Mouse (Mus musculus) heart, embryonic 14.5 days (tissue): ENCODE data around the gene Ccr4. TPM values are rescaled to one million over a fixed set of nuclear protein-coding genes. Genes with fewer than 3 reads are reported as not detected.

Source experiments
- ATAC-seq: fragments of 200-750 bp; cut with Nextera tagmentation; 2 replicates; pipeline ENCODE4 v1.8.0; 2017; ENCODE audit warnings: low read depth, moderate TSS enrichment; ENCODE audit not compliant: insufficient number of reproducible peaks, insufficient read depth, low FRiP score
- H3K27ac ChIP-seq, 2 experiments: fragments of 200-500 bp in 1 of 2; fragments of 300-500 bp in 1 of 2; sonication (generic) in 1 of 2; replicated peaks in 1 of 2; 2 replicates each; pipeline ENCODE4 v1.5.1; 2012 to 2014; ENCODE audit warnings: low read depth in 2 of 2, low read length in 2 of 2, control low read depth in 1 of 2, mild to moderate bottlenecking in 1 of 2, mixed read lengths in 1 of 2; ENCODE audit not compliant: control insufficient read depth in 1 of 2, insufficient read depth in 1 of 2
- H3K27me3 ChIP-seq: fragments of 300-500 bp; sonication (generic); 2 replicates; pipeline ENCODE4 v1.6.1; 2014; ENCODE audit warnings: mild to moderate bottlenecking, low read length, control low read depth; ENCODE audit not compliant: control insufficient read depth, insufficient read depth
- H3K36me3 ChIP-seq: fragments of 300-500 bp; sonication (generic); 2 replicates; pipeline ENCODE4 v1.6.1; 2014; ENCODE audit warnings: mild to moderate bottlenecking, control low read depth, low read length, mixed read lengths; ENCODE audit not compliant: control insufficient read depth, insufficient read depth
- H3K4me1 ChIP-seq, 2 experiments: fragments of 200-500 bp in 1 of 2; fragments of 300-500 bp in 1 of 2; sonication (generic) in 1 of 2; 2 replicates each; pipeline ENCODE4 v1.6.1; 2012 to 2014; ENCODE audit warnings: low read length in 2 of 2, control low read depth in 1 of 2, mixed read lengths in 1 of 2; ENCODE audit not compliant: control insufficient read depth in 2 of 2, insufficient read depth in 2 of 2
- H3K4me2 ChIP-seq: fragments of 300-500 bp; sonication (generic); 2 replicates; pipeline ENCODE4 v1.6.1; 2014; ENCODE audit warnings: mild to moderate bottlenecking, low read length
- H3K4me3 ChIP-seq, 2 experiments: fragments of 200-500 bp in 1 of 2; fragments of 300-500 bp in 1 of 2; sonication (generic) in 1 of 2; 2 replicates each; pipeline ENCODE4 v1.5.1; 2012 to 2014; ENCODE audit warnings: low read length in 2 of 2, mild to moderate bottlenecking in 2 of 2, control low read depth in 1 of 2, low read depth in 1 of 2, moderate library complexity in 1 of 2; ENCODE audit not compliant: control insufficient read depth in 1 of 2, insufficient read depth in 1 of 2
- H3K9ac ChIP-seq: fragments of 300-500 bp; sonication (generic); 2 replicates; pipeline ENCODE4 v1.6.1; 2014; ENCODE audit warnings: mild to moderate bottlenecking, low read length
- H3K9me3 ChIP-seq: fragments of 300-500 bp; sonication (generic); 2 replicates; pipeline ENCODE4 v1.6.1; 2016; ENCODE audit warnings: low read length, control low read depth; ENCODE audit not compliant: control insufficient read depth
- WGBS: fragments of 180-500 bp; shearing (Covaris S2); extraction: QIAGEN DNeasy Blood & Tissue Kit; methylation state at CpG from one replicate; pipeline ENCODE4 v1.1.7; 2014; 5-methylcytosine and 5-hydroxymethylcytosine counted together
- polyA plus RNA-seq: library from polyadenylated mRNA; unstranded; fragments of >200 nt; fragmentation: Nextera tagmentation; extraction: Ambion mirVana; gene quantifications from 2 replicates; pipeline ENCODE4 v1.2.1, GENCODE M21; 2014

Ccr4 gene
- polyA plus RNA-seq, 1 experiment from 2014 or later: not detected

- 0 out of 2 replicates have a peak, but pooled peaks cover 3% of the 10 kb centered on the region for H3K27me3 ChIP-seq
- no peaks in the 10 kb centered on the region for H3K36me3 ChIP-seq
- H3K4me1 ChIP-seq: no peaks in the 10 kb centered on the region; a peak in 1 of 4 replicates
- no peak overlapping the region for H3K27ac ChIP-seq
- H3K9me3 ChIP-seq: no peaks in the 10 kb centered on the region
- H3K4me2 ChIP-seq: no peak overlapping the region
- ATAC-seq: no peak
- 66% methylated on average over 7 of the region's 7 CpGs for WGBS
- H3K9ac ChIP-seq: no peak overlapping the region
- H3K4me3 ChIP-seq: no peak overlapping the region
These were observed 8.2 kb downstream of the Ccr4 start for GRCm38 (mm10) chr9:114496469-114496868.

DNA sequence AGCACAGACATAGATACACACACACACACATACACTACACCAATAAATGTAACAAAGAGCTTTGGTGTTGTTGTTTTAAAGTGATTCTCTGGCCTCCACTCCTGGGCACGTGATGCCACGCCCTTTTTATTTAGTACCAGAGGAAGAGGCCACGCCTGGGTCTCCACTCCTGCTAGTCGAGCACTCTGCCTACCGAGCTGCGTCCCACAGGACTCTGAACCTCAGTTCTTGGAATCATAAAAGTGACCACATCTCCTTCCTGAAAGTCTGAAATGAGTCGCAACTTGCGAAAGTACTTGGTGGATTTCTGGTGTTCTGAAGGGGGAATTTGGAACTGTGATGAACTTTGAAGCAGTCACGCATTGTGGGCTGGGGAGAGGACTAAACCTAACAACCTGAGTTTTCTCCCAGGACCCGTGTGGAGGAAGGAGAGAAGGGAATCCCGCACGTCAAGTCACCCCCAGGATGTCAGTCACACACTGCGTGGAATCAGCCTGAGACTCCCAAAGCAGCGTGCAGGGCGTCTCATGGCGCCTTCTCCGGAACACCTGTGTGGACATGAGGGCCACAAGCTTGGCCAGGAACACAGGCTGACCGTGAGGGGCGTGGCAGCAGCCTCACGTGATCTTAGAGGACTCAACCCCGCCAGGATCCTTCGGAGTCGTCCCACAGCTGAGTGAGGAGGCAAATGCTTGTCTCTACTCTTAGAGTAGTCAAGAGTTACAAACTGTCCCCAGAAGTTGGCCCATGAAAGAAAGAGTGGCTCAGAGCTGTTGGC, 17.0 kb downstream of the Ccr4 start:
- Histone ChIP-seq H3K27ac (no peak overlapping the region), H3K4me2 (no peak overlapping the region), H3K4me3 (no peak overlapping the region), H3K9ac (no peak overlapping the region), H3K27me3 (no peaks in the 10 kb centered on the region), H3K4me1 (no peaks in the 10 kb centered on the region), H3K9me3 (no peaks in the 10 kb centered on the region), H3K36me3 (no peaks in the 10 kb centered on the region)
- 77% methylated on average over 23 of the region's 23 CpGs for WGBS
- no peak for ATAC-seq

DNA sequence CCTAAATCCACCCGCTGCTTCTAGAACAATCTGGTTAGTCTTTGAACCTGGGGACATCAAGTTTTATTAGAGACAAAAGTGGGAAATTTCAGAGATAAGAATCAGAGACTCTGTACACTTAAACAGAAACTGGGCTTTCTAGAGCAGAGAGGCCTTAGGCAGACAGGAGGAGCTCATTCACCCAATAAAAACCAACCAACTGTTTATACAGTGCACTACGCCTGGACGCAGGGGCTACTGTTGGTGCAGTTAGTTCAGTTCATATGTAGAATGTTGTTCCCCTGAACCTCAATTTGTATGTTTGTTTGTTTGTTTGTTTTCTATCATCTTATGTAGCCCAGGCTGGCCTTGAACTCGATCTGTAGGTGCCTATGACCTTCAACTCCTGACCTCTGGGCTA, 17.9 kb downstream of the Ccr4 start:
- H3K27ac ChIP-seq: no peak overlapping the region

DNA sequence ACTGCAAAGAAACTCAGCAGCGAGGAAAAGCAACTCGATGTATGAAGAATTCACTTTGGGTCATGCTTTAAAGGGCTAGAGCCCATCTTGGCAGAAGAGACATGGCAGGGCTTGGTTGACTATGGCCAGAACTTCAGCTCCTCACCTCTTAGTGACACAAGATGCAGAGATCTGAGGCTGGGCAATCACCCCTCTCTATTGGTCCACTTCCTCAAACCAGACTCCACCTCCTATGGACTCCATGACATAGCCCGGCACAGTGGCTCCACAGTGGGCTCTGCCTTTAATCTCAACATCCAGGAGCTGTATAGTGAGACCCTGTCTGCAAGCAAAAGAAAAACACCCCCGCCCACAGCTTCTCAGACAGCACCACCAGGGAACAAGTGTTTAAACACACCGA, 19.9 kb downstream of the Ccr4 start:
- H3K4me2 ChIP-seq: no peak overlapping the region
- no peaks in the 10 kb centered on the region for H3K27me3 ChIP-seq
- H3K27ac ChIP-seq: no peak overlapping the region
- no peak overlapping the region for H3K4me3 ChIP-seq
- H3K36me3 ChIP-seq: no peaks in the 10 kb centered on the region
- H3K4me1 ChIP-seq: no peaks in the 10 kb centered on the region
- no peaks in the 10 kb centered on the region for H3K9me3 ChIP-seq
- no peak overlapping the region for H3K9ac ChIP-seq
- WGBS: 72% methylated on average over 5 of the region's 5 CpGs
- ATAC-seq: 0 out of 2 replicates have a peak, but pooled peaks have one; percentile 35

More for the DNA sequence above, 17.9 kb downstream of the Ccr4 start:
- Histone ChIP-seq H3K4me1 (no peaks in the 10 kb centered on the region), H3K4me2 (no peak overlapping the region), H3K27me3 (no peaks in the 10 kb centered on the region), H3K9ac (no peak overlapping the region), H3K9me3 (no peaks in the 10 kb centered on the region), H3K4me3 (no peak overlapping the region), H3K36me3 (no peaks in the 10 kb centered on the region)
- no peak for ATAC-seq
- 81% methylated on average over 4 of the region's 4 CpGs for WGBS

DNA sequence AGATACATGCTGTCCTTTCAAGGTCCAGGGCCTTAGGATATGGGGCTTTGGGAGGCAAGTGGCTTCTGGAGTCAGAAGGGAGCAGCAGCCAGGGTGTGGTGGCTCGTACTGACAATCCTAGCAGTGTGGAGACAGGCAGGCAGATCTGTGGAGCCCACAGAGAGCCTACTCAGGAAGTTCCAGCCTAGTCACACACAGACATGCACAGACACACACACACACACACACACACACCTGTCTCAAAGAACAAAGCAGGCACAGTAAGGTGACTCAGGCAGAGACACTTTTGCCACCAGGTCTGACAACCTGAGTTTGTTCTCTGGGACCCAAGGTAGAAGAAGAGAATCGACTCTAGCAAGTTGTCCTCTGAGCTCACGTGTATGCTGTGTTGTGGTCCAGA, 23.8 kb downstream of the Ccr4 start:
- 71% methylated on average over 3 of the region's 3 CpGs for WGBS

GRCm38 (mm10) chr9:114477019-114477418, 27.7 kb downstream of the Ccr4 start:
- no peak for ATAC-seq
- 89% methylated on average over 9 of the region's 9 CpGs for WGBS

More for the DNA sequence above, 23.8 kb downstream of the Ccr4 start:
- ATAC-seq: no peak
- Histone ChIP-seq H3K36me3 (no peaks in the 10 kb centered on the region), H3K4me2 (no peak overlapping the region), H3K4me1 (no peaks in the 10 kb centered on the region), H3K9me3 (no peaks in the 10 kb centered on the region), H3K9ac (no peak overlapping the region), H3K27ac (no peak overlapping the region), H3K4me3 (no peak overlapping the region), H3K27me3 (no peaks in the 10 kb centered on the region)

GRCm38 (mm10) chr9:114471892-114472291, 32.8 kb downstream of the Ccr4 start:
- no peak for ATAC-seq
- Histone ChIP-seq H3K9me3 (no peaks in the 10 kb centered on the region), H3K9ac (no peak overlapping the region), H3K36me3 (peaks cover 6% of the 10 kb centered on the region; the same call in 1 of the 2 replicates), H3K4me2 (no peak overlapping the region), H3K27me3 (no peaks in the 10 kb centered on the region), H3K4me3 (no peak overlapping the region), H3K4me1 (peaks cover 0 to 1% of the 10 kb centered on the region in 2 experiments; a peak in 1 of 4 replicates), H3K27ac (no peak overlapping the region)
- WGBS: 78% methylated on average over 7 of the region's 7 CpGs

More at GRCm38 (mm10) chr9:114477019-114477418, 27.7 kb downstream of the Ccr4 start:
- Histone ChIP-seq H3K9me3 (no peaks in the 10 kb centered on the region), H3K27me3 (no peaks in the 10 kb centered on the region), H3K4me1 (no peaks in the 10 kb centered on the region), H3K4me2 (no peak overlapping the region), H3K36me3 (no peaks in the 10 kb centered on the region), H3K9ac (no peak overlapping the region), H3K27ac (no peak overlapping the region), H3K4me3 (no peak overlapping the region)
